Mouse (Mus musculus) natural killer cell, adult 2 months (primary cell): Measurements from ENCODE around the gene Ndufa4.
"Not testable (repeated sequence)": the region's sequence is repeated elsewhere in the genome, so short reads cannot be mapped to it uniquely, and the experiment has no call there.

Experiments
- DNase-seq, 2 experiments: peaks; one replicate each; pipeline ENCODE4 v3.0.0; 2022; ENCODE audit warnings: low spot score in 2 of 2

Ndufa4 gene

GRCm38 (mm10) chr6:11907269-11908032 lies at the start of gene Ndufa4, which contains the start of gene Phf14:
TSS of gene Ndufa4 (minus strand) at chr6:11907497.
TSS of gene Phf14 (plus strand) at chr6:11907809.
- peak; percentile 92 to 93 for DNase-seq

- DNase-seq, result no peak
Observed at GRCm38 (mm10) chr6:11948100-11948499, 40.8 kb upstream of the Ndufa4 start.

GRCm38 (mm10) chr6:11942089-11942488 lies 34.8 kb upstream of the Ndufa4 start:
- no peak for DNase-seq

- DNase-seq, result no peak
Observed at GRCm38 (mm10) chr6:11940895-11941294, 33.6 kb upstream of the Ndufa4 start.

GRCm38 (mm10) chr6:11933403-11933802 lies 26.1 kb upstream of the Ndufa4 start:
- DNase-seq, result no peak

GRCm38 (mm10) chr6:11927485-11927884 lies 20.2 kb upstream of the Ndufa4 start:
- no peak for DNase-seq

GRCm38 (mm10) chr6:11926082-11926595 lies 18.8 kb upstream of the Ndufa4 start:
- peak in 1 of 2 experiments; percentile 5 for DNase-seq

- DNase-seq, result peak; percentile 81 to 89
Observed at GRCm38 (mm10) chr6:11925496-11926041, 18.3 kb upstream of the Ndufa4 start.

GRCm38 (mm10) chr6:11908170-11908569 lies 873 bp upstream of the Ndufa4 start:
- DNase-seq, result peak in 1 of 2 experiments; percentile 1

GRCm38 (mm10) chr6:11906890-11907268 lies 418 bp downstream of the Ndufa4 start:
- DNase-seq, result no peak

GRCm38 (mm10) chr6:11900809-11901310 lies 6.4 kb downstream of the Ndufa4 start:
- DNase-seq, result no peak

- DNase-seq, result not testable (repeated sequence)
Observed at GRCm38 (mm10) chr6:11875364-11875763, 31.9 kb downstream of the Ndufa4 start.
